Mouse (Mus musculus) G1E (cell line): ENCODE results near the gene Akap6.

Experiments
- CTCF ChIP-seq: IDR thresholded peaks from 2 replicates; pipeline ENCODE4 v1.5.1; 2012; ENCODE audit warnings: low read depth, low read length, inconsistent platforms, mixed read lengths
- GATA1 ChIP-seq: IDR thresholded peaks from 2 replicates; pipeline ENCODE4 v1.6.1; 2012; ENCODE audit warnings: borderline replicate concordance, low read length, inconsistent platforms, mixed read lengths
- GATA2 ChIP-seq: IDR thresholded peaks from 2 replicates; pipeline ENCODE4 v1.6.1; 2012; ENCODE audit warnings: low read depth, low read length, inconsistent platforms, borderline replicate concordance
- POLR2AphosphoS5 ChIP-seq: IDR thresholded peaks from 2 replicates; pipeline ENCODE4 v1.6.1; 2012; ENCODE audit warnings: low read depth, low read length, inconsistent platforms; ENCODE audit not compliant: insufficient replicate concordance
- TAL1 ChIP-seq: conservative IDR thresholded peaks from 2 replicates; pipeline ENCODE4 v1.6.1; 2012; ENCODE audit warnings: low read depth, low read length, inconsistent platforms, mixed read lengths

GRCm38 (mm10) chr12:52769561-52769960, 70.4 kb downstream of the Akap6 start:
- TF ChIP-seq CTCF (no peak), TAL1 (no peak), GATA1 (no peak), POLR2AphosphoS5 (no peak), GATA2 (no peak)
